Mouse (Mus musculus) sigmoid colon, adult 10 weeks (tissue): ENCODE data around the gene Lrrc31. TPM values are rescaled to one million over a fixed set of nuclear protein-coding genes. Genes with fewer than 3 reads are reported as not detected.

Source experiments
- polyA plus RNA-seq: library from polyadenylated mRNA; stranded (reverse); fragments of 350-450 nt; fragmentation: Illumina TruSeq; extraction: RNeasy Lipid Tissue Mini Kit (QIAGEN cat#74804); gene quantifications from one replicate; pipeline ENCODE4 v1.2.3, GENCODE M21; 2014; ENCODE audit warnings: low read depth, low replicate concordance

The Lrrc31 gene
- polyA plus RNA-seq = 28.7 TPM

GRCm38 (mm10) chr3:30699711-30700505 is at the start of gene Lrrc31:
Gene Lrrc31, minus strand, starts transcription at chr3:30699843.

GRCm38 (mm10) chr3:30746006-30746405 is 46.4 kb upstream of the Lrrc31 start, which contains the start of gene Samd7:
Gene Samd7, plus strand, starts transcription at chr3:30746293.

GRCm38 (mm10) chr3:30647440-30648090 is 52.1 kb downstream of the Lrrc31 start, which contains the start of gene Lrrc34:
Gene Lrrc34, minus strand, starts transcription at chr3:30647869.

GRCm38 (mm10) chr3:30644207-30644606 is 55.4 kb downstream of the Lrrc31 start, which contains the start of gene Lrriq4:
Gene Lrriq4, plus strand, starts transcription at chr3:30644507.

Other genes with a start within 250 kb of the Lrrc31 start
- 107 TPM for gene Mecom, start 151.8 kb downstream of the Lrrc31 start, polyA plus RNA-seq
- gene Actrt3, start 99.9 kb downstream of the Lrrc31 start, polyA plus RNA-seq = not detected
- gene Mynn, start 97.8 kb downstream of the Lrrc31 start, polyA plus RNA-seq = 38.6 TPM
- gene Lrriq4, start 55.3 kb downstream of the Lrrc31 start, polyA plus RNA-seq = not detected
- gene Lrrc34, start 52.0 kb downstream of the Lrrc31 start, polyA plus RNA-seq = 0.22 TPM
- gene Samd7, start 46.5 kb upstream of the Lrrc31 start, polyA plus RNA-seq = not detected
- gene Sec62, start 93.0 kb upstream of the Lrrc31 start, polyA plus RNA-seq = 187 TPM
- gene Gpr160, start 156.1 kb upstream of the Lrrc31 start, polyA plus RNA-seq = 51.6 TPM